Mouse (Mus musculus) midbrain, embryonic 12.5 days (tissue): Measurements from ENCODE around the gene Kif3c. TPM values are rescaled to one million over a fixed set of nuclear protein-coding genes. Genes with fewer than 3 reads are reported as not detected.

Source experiments
- polyA plus RNA-seq: library from polyadenylated mRNA; unstranded; fragments of >200 nt; fragmentation: Nextera tagmentation; extraction: Ambion mirVana; gene quantifications from 2 replicates; pipeline ENCODE4 v1.2.1, GENCODE M21; 2016

The Kif3c gene
- polyA plus RNA-seq, 1 experiment from 2014 or later: 58.2 TPM

Other genes with a start within 250 kb of the Kif3c start
- gene Rab10, start 55.2 kb upstream of the Kif3c start, polyA plus RNA-seq: 140 and 155 TPM in 2 replicates
- 18.2 and 18.5 TPM in 2 replicates for gene Asxl2, start 61.7 kb downstream of the Kif3c start, polyA plus RNA-seq
- gene Dtnb, start 207.2 kb downstream of the Kif3c start, polyA plus RNA-seq: 35.3 and 37.6 TPM in 2 replicates